Mouse (Mus musculus) frontal cortex, adult 2 months (tissue): ENCODE measurements around the gene Aak1. TPM values are rescaled to one million over a fixed set of nuclear protein-coding genes. Genes with fewer than 3 reads are reported as not detected.
"Not testable (repeated sequence)": the region's sequence is repeated elsewhere in the genome, so short reads cannot be mapped to it uniquely, and the experiment has no call there.

Experiments used
- DNase-seq, 2 experiments: peaks; one replicate each; pipeline ENCODE4 v3.0.0; 2022; ENCODE audit warnings: low spot score in 1 of 2; ENCODE audit errors: extremely low spot score in 1 of 2
- polyA plus RNA-seq: library from polyadenylated mRNA; depleted of rRNA; stranded (reverse); fragments of >200 nt; gene quantifications from 2 replicates; pipeline ENCODE4 v1.2.3, GENCODE M21; 2012

Gene Aak1
- polyA plus RNA-seq, 1 experiment = 139 TPM

DNA sequence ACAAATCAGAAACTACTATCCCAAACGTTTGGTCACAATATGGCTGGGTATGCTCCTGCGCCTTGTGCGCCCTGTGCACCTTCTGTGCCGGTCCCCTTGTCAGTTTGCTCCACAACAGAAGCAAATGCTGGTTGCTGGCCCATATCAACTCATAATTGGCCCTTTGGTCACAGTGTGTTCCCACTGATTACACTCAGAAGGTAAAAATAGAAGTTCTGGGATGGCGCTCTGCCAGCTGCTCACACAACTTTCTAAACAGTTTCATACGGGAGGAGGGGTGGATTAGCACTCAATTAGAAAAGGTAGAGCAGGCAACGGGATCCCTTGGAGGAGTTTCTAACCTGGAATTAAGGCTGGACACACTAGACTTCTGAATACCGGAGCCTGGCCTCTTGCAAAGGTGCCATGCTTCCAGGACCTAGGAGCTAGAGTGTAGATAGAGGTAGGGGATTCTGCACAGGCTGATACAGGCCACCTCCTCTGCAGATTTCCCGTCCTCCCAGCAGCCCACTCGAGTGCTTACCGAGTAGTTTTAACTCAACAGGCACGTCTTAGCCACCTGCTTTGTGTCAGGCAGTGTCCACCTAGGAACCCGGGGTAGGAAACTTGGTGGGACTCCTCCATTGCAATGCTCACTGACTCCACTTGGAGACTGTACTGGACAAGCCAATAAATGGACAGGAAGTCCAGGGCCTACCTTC is 16.4 kb upstream of the Aak1 start:
- no peak for DNase-seq

DNA sequence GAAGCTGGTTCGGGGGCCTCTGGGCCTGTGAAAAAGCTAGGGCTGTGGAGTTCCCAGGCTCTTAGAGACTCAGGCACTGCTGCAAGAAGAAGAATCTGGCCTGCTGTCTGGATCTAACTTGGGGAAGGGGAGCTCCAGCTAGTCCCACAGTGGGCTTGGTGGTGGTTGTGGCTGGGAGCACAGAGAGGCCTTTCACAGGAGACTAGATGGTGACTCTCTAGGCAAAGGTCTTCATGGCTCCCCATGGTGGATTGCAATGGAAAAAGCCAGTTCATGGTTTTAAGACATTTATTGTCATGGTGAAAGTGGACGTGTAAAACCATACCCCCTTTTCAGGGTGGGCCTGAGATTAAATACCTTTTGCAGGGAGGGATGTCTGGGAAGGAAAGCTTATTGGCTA is 10.2 kb upstream of the Aak1 start:
- no peak for DNase-seq

GRCm38 (mm10) chr6:86841949-86842348 is 7.4 kb upstream of the Aak1 start:
- DNase-seq = no peak

GRCm38 (mm10) chr6:86843636-86844035 is 5.7 kb upstream of the Aak1 start:
- no peak for DNase-seq

DNA sequence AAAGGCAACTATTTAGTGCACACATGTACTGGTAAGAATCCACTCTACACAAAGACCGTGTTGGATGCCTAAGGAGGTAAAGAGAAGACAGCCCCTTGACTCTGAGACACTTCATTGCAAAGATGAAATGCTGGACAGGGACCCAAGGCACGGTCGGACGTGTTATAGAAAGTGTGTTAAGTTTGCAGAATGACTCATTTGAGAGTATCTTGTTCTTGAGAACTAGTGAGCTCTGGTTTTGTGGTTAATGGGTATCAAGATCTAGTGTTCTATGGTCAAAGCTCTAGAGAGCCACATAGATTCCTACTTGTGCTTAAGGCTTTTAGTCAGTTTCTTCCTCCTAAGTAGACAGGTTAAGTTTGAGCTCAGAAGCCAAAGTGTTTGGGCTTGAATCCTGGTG is 2.9 kb upstream of the Aak1 start:
- no peak for DNase-seq

DNA sequence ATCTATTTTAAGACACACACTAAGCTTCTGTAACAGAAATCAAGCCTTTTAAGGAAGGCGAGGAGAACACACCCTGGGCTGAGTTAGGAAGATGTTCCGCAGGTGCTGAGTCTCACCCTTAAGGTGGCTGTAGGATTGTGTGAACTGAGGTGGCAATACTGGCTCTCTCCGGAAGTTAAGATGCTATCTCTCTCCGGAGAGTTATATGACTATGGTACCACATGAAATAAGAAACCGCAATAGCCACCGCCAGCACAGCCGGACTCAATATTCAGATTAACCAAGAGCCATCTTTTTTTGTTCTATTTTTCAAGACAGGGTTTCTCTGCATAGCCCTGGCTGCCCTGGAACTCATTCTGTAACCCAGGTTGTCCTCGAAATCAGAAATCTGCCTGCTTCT is 1.5 kb upstream of the Aak1 start:
- DNase-seq = no peak

DNA sequence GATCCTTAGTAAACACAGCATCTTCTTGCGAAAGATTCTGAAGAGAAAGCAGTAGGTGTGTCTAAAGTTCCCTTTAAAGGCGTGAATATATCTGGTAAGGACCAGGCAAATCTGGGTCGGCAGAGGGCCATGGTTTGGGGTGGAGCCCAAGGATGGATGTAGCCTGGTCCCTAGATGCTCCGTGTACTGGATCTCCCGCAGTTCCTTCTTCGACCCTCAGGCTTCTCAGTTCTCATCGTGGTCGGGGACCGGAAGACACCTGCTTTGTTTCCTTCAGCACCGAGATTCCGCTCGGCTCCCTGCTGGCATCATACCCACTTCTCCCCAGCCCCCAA is 770 bp upstream of the Aak1 start:
- no peak for DNase-seq

DNA sequence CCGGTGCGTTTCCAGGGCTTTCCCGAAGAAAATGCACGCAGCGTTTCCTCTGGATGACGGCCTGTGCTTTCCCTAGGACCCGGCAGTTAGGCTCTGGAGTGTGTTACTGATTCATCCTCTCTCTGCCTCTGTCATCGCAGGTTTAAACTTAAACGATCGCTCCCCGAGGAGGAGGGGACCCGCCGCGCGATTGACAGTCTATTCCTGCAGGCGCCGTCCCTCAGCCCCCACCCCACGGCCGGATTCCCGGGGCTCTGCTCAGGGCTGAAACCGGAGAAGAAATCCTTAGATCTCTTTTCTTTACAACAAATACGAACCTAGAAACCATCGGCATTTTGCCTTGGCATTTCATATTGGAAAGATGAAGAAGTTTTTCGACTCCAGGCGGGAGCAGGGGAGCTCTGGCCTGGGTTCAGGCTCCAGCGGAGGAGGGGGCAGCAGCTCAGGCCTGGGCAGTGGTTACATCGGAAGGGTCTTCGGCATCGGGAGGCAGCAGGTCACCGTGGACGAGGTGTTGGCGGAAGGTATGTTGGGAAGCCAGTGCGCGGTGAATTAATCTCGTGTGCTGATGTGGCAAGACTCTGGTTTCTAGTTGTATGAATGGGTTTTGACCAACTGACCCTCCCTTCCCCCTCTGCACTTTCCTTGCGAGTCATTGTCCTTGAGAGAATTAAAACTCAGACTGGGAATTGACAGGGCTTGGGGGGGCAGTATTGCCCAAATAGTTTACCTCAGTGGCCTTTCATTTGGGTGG is 552 bp downstream of the Aak1 start:
- peak in 1 of 2 experiments; percentile 65 for DNase-seq

- DNase-seq = no peak
These were observed 1.3 kb downstream of the Aak1 start for GRCm38 (mm10) chr6:86850588-86850987.

- no peak for DNase-seq
These were observed 2.2 kb downstream of the Aak1 start for GRCm38 (mm10) chr6:86851561-86851960.

- DNase-seq = no peak
These were observed 4.6 kb downstream of the Aak1 start for GRCm38 (mm10) chr6:86853928-86854327.

GRCm38 (mm10) chr6:86854941-86855340 is 5.6 kb downstream of the Aak1 start:
- DNase-seq = peak in 1 of 2 experiments; percentile 51

DNA sequence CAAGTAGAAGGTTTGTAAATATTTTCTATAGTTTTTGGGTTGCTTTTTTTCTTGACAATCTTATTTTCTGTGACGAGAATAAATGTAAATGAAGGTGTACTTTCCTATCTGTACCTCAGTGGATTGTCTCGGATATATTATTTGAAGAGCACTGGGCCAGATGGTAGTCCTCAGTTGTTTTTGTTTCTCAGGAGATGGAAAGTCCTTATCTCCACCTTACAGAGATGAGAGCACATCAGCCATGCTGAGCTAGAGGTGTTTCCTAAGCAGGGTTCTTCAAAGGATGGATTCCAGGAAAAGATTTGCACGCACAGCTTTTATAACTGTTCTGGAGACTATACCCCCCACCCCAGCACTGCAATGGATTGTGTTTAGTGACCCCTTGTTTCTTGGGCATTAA is 9.3 kb downstream of the Aak1 start:
- DNase-seq = no peak

DNA sequence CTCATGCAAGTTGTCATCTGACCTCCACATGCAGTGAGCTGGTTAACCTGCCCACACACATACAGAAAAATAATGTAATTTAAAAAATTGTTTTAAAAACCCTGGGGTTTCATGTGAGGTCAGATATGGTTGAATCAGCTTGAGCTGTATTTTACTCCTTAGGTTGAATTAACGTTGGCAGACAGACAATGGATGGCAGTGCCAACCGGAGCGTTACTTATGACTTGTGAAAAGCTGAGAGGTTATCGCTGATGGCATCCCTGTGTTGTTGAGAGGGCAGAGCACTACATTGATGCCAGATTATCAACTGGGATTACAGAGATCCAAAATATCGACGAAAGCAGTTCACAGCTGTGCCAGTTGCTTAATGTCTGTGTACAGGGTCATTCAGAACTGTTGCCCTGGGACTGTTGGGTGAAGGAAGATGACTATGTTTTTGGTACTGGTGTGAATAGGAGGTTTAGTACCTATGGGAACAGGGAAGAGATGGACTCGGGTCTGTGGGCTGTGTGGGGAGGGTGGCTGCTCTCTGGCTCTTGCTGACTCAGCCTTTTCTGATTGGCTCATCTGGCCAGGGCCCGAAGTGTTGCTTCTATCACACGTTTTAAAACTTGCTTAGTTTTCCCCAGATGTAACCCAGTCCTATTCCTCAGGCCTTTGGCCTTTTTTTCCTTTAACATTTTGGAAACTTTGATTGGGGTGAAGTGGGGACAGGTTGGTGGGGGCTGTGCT is 11.6 kb downstream of the Aak1 start:
- DNase-seq = no peak

GRCm38 (mm10) chr6:86864358-86864757 is 15.0 kb downstream of the Aak1 start:
- DNase-seq = no peak

DNA sequence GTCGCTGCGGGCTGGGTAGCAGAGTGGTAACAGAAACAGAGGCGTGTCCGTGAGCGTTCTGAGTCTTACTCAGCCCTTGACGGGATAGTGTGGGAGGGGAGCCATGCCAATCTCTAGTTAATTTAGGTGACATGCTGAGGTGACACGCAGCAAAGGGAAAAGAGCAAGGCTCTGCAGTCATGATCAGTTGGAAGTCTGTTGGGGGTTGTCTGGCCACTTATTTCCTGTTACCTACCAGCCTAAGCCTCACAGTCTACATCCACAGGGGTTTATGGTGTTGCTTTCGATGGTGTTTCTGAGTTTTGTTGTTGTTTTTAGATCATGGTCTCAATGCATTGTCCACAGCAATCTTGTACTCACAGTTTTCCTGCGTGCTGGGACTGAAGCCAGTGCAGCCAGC is 21.0 kb downstream of the Aak1 start:
- DNase-seq = no peak

GRCm38 (mm10) chr6:86871783-86872182 is 22.5 kb downstream of the Aak1 start:
- no peak for DNase-seq

- DNase-seq = no peak
These were observed 25.5 kb downstream of the Aak1 start for GRCm38 (mm10) chr6:86874711-86875375.

DNA sequence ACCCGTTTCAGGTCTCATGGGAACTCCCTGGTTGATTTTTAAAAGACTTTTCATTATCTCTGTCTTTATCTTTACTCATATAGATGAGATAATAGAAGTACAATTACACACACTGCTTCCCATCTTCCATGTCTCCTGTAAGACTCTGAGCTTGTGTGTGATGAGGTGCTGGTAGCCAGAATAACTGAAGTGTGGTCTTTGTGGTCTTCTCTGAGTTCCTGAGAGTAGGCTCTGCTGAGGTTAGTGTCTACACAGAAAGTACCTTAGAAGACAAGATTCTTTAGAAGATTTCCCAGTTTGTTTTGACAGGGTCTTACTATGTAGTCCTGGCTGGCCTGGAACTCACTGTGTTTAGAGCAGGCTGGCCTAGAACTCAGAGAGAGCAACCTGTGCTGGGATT is 27.1 kb downstream of the Aak1 start:
- no peak for DNase-seq

- not testable (repeated sequence) for DNase-seq
These were observed 29.3 kb downstream of the Aak1 start for GRCm38 (mm10) chr6:86878656-86879055.

DNA sequence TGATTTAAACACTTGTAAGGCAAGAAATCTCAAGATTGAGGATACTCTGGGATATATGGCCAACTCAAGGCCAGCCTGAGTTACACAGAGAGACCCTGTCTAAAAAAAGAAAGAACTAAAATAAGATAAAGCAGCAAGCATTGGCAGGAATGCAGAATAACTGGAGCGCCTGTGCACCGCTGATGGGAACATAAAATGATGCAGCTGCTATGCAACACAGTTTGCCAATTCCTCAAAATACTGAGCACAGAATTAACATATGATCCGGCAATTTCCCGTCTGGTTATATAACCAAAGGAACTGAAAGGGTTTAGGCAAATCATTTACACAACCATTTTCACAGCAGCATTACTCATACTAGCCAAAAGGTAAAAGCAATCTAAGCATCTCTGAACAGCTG is 30.0 kb downstream of the Aak1 start:
- DNase-seq = peak; percentile 67 to 84
